In the genomic region with DNA sequence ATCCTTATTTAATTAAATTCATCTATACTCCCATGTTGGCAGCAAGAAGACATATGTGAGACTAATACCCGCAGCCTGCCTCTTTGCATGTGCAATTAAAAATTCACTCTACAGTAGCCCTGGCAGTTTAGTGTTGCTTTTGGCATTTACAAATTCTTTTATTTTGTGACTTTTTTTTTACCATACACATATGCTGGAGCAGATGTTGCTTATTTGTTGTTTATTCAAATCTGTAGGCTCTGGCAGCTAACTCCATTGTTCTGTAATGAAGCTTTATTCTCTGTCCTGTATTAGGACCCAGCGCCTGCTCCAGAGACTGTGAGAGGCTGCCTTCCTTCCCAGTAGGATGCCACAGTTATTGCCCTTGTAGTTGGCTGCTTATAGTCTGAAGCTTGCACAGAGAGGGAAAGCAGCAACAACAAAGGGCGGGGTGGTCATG, we compare ENCODE assay signal across 14 mouse cellular contexts.
A peak's percentile ranks its signal among the peaks of the same experiment; 100 is the strongest.
DNase-seq lines count a peak whose midpoint lies in the region; ATAC-seq and TF ChIP-seq lines count a peak whose summit lies in the region.
"Had no signal": no experiment of that assay in that cellular context is flagged by ENCODE, and none has a peak within 500 bp of the region (broad histone marks: within the 10 kb centered on the region; RNA-seq: fewer than 3 reads in every experiment).

No protein-coding gene starts in this region.

- WGBS in midbrain, embryonic 11.5 days: 63% methylated on average over 3 of the region's 3 CpGs

- H3K36me3 ChIP-seq in midbrain, embryonic 11.5 days (ENCODE audit: control insufficient read depth, insufficient read depth, low read length): no peaks in the 10 kb centered on the region
- H3K36me3 ChIP-seq: limb, embryonic 15.5 days had no signal

- intact Hi-C loops in left cerebral cortex, adult 2 months (cut with DNase I): no loop called here

- ATAC-seq in midbrain, embryonic 11.5 days (ENCODE audit: low FRiP score): peak; percentile 46; the same call in 1 of the 2 replicates
- no peak for ATAC-seq in inflammation-experienced regulatory T-cells, adult 6 months

- peak; percentile 3 for DNase-seq in cerebellum, adult 8-10 months
- DNase-seq in cerebellum, adult 11 months: no peak
- DNase-seq in right cerebral cortex, postnatal 4 days: peak; percentile 2
- no peak for DNase-seq in right cerebral cortex, adult 2 months (ENCODE audit: low spot score in 2 of 2)
- peak; percentile 84 for DNase-seq in midbrain, embryonic 11.5 days (ENCODE audit: low spot score, missing footprints)
- no peak for DNase-seq in left cerebral cortex, adult 11 months (ENCODE audit: low spot score)
- no peak for DNase-seq in left cerebral cortex, adult 2 months (ENCODE audit: extremely low spot score in 1 of 2, low spot score in 2 of 2)
- DNase-seq: kidney, postnatal 36 days; lung, postnatal 10 days; right cerebral cortex, postnatal 25 days had no signal

- TF ChIP-seq CTCF in left cerebral cortex, adult 2 months (IDR thresholded peaks at IDR 0.05): no peak

- no peaks in the 10 kb centered on the region for H3K9me3 ChIP-seq in midbrain, embryonic 11.5 days (ENCODE audit: control insufficient read depth, low read length)
- H3K9me3 ChIP-seq: limb, embryonic 15.5 days had no signal

- H3K4me1 ChIP-seq in midbrain, embryonic 11.5 days (ENCODE audit: control insufficient read depth, insufficient read depth, low read length): no peaks in the 10 kb centered on the region
- H3K4me1 ChIP-seq: limb, embryonic 15.5 days had no signal

- H3K27me3 ChIP-seq in midbrain, embryonic 11.5 days (ENCODE audit: control insufficient read depth, insufficient read depth, low read length): no peaks in the 10 kb centered on the region
- H3K27me3 ChIP-seq: limb, embryonic 15.5 days had no signal

- H3K4me2 ChIP-seq in midbrain, embryonic 11.5 days: no peak overlapping the region
- H3K4me2 ChIP-seq: heart, embryonic 11.5 days; limb, embryonic 15.5 days had no signal

- no peak overlapping the region for H3K4me3 ChIP-seq in midbrain, embryonic 11.5 days (ENCODE audit: low read depth, low read length)
- H3K4me3 ChIP-seq in left cerebral cortex, adult 2 months: no peak overlapping the region
- H3K4me3 ChIP-seq: limb, embryonic 15.5 days had no signal

- no peak overlapping the region for H3K9ac ChIP-seq in midbrain, embryonic 11.5 days (ENCODE audit: low read length)
- H3K9ac ChIP-seq: limb, embryonic 15.5 days had no signal

- H3K27ac ChIP-seq in midbrain, embryonic 11.5 days (ENCODE audit: low read depth, low read length): no peak overlapping the region
- H3K27ac ChIP-seq in left cerebral cortex, adult 2 months: no peak overlapping the region
- H3K27ac ChIP-seq: limb, embryonic 15.5 days; stomach, postnatal 0 days had no signal

Comparison
In these comparisons a context has a peak if more than half of its experiments do, and no peak if none do; other contexts are left out.
1. DNase-seq: peak in cerebellum, adult 8-10 months (single experiment), right cerebral cortex, postnatal 4 days (single experiment) and midbrain, embryonic 11.5 days (single experiment); none in cerebellum, adult 11 months (single experiment), right cerebral cortex, adult 2 months (0 of 2), left cerebral cortex, adult 11 months (single experiment) and left cerebral cortex, adult 2 months (0 of 2).